ENCODE assay signal across 8 mouse cellular contexts in the genomic region with DNA sequence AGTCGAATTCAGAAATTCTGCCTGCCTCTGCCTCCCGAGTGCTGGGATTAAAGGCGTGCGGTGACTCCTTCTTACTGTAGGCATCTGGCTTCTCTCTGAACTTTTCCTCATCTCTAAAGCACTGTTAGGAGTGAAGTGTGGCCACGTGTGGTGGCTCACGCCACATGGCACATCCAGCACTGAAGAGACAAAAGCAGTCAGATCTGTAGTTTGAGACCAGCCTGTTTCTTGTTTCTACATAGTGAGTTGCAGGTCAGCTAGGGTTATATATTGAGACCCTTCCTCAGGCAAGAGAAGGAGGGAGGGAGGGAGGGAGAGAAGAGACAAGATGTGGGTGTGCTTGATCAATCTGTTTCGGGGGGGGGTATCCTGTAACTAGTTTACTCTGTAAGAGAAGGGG. TPM values are rescaled to one million over a fixed set of nuclear protein-coding genes. Genes with fewer than 3 reads are reported as not detected.
DNase-seq lines count a peak whose midpoint lies in the region; ATAC-seq lines count a peak whose summit lies in the region.

A gene (minus strand): TSS at position 101 of the 400 bp plus-strand sequence.

- 69% methylated on average over 7 of the region's 7 CpGs for WGBS in heart, embryonic 10.5 days

- no peaks in the 10 kb centered on the region for H3K9me3 ChIP-seq in heart, embryonic 10.5 days

- peak within 1 kb of the TSS; percentile 45; the same call in 1 of the 2 replicates for H3K27ac ChIP-seq in brown adipose tissue, adult 24 weeks (replicated peaks; ENCODE audit: low read depth, low read length)
- peak within 1 kb of the TSS; percentile 19; the same call in 1 of the 2 replicates for H3K27ac ChIP-seq in heart, embryonic 10.5 days

- no peak for DNase-seq in left cerebral cortex, adult 18-20 months (ENCODE audit: low spot score in 2 of 2)
- no peak for DNase-seq in left cerebral cortex, adult 9 months (ENCODE audit: low spot score in 2 of 2)
- no peak for DNase-seq in heart, embryonic 10.5 days (ENCODE audit: low spot score)
- no peak for DNase-seq in layer of hippocampus, postnatal 36 days
- no peak for DNase-seq in spleen, postnatal 4 days (ENCODE audit: low spot score in 2 of 2)
- no peak for DNase-seq in right cerebral cortex, postnatal 4 days

- H3K4me3 ChIP-seq in brown adipose tissue, adult 24 weeks (ENCODE audit: insufficient read depth, low read depth, low read length) = peak within 1 kb of the TSS; percentile 60
- H3K4me3 ChIP-seq in heart, embryonic 10.5 days = peak within 1 kb of the TSS; percentile 62

- peaks cover 1% of the 10 kb centered on the region; the same call in 1 of the 2 replicates for H3K27me3 ChIP-seq in heart, embryonic 10.5 days (ENCODE audit: insufficient read depth, poor library complexity, severe bottlenecking)

- H3K36me3 ChIP-seq in heart, embryonic 10.5 days = no peaks in the 10 kb centered on the region

- ATAC-seq in monocyte, adult 5-6 weeks (replicated peaks; ENCODE audit: insufficient number of reproducible peaks, low FRiP score, low TSS enrichment, poor library complexity, severe bottlenecking) = no peak

- peaks cover 7% of the 10 kb centered on the region for H3K4me1 ChIP-seq in brown adipose tissue, adult 24 weeks (ENCODE audit: control insufficient read depth, insufficient read depth, insufficient read length, low read length)
- H3K4me1 ChIP-seq in heart, embryonic 10.5 days = peaks cover 29% of the 10 kb centered on the region

RNA-seq across cellular contexts. Expression of the gene that starts here (rescaled TPM):
- 10 to 100 TPM; 17.8 to 18.2 TPM for total RNA-seq in left cerebral cortex, adult 18-20 months (2021)
- 9.0 and 12.7 TPM in 2 replicates for polyA plus RNA-seq in brown adipose tissue, adult 24 weeks (2012; ENCODE audit: insufficient read depth, insufficient read length, missing spikeins)
- 79.6 and 82.1 TPM in 2 replicates for polyA plus RNA-seq in heart, embryonic 10.5 days (2016; fragmentation: Nextera tagmentation; extraction: Ambion mirVana)
- total RNA-seq in layer of hippocampus, postnatal 36 days (2021) = 10 to 100 TPM; 17.6 to 19.7 TPM
- total RNA-seq in monocyte, adult 5-6 weeks (2017) = 1.9 to 10.1 TPM (median 2.6 TPM) in 3 replicates
